Mouse (Mus musculus) kidney, adult 8-10 months (tissue): ENCODE data around the gene Btbd9.
"Not testable (repeated sequence)": the region's sequence is repeated elsewhere in the genome, so short reads cannot be mapped to it uniquely, and the experiment has no call there.

Source experiments
- DNase-seq, 2 experiments: peaks; one replicate each; pipeline ENCODE4 v3.0.0; 2022

The Btbd9 gene

GRCm38 (mm10) chr17:30510171-30510570 is 66.1 kb downstream of the Btbd9 start:
- no peak for DNase-seq

GRCm38 (mm10) chr17:30509646-30510045 is 66.6 kb downstream of the Btbd9 start:
- DNase-seq, result no peak

GRCm38 (mm10) chr17:30507636-30508576 is 68.4 kb downstream of the Btbd9 start:
- DNase-seq, result no peak

- no peak for DNase-seq
Measured at GRCm38 (mm10) chr17:30506916-30507315, 69.4 kb downstream of the Btbd9 start.

- DNase-seq, result not testable (repeated sequence)
Measured at GRCm38 (mm10) chr17:30499541-30499940, 76.7 kb downstream of the Btbd9 start.

- DNase-seq, result no peak
Measured at GRCm38 (mm10) chr17:30498779-30499178, 77.5 kb downstream of the Btbd9 start.

- DNase-seq, result peak; percentile 68
Measured at GRCm38 (mm10) chr17:30498376-30498719, 77.9 kb downstream of the Btbd9 start.

- no peak for DNase-seq
Measured at GRCm38 (mm10) chr17:30497525-30498375, 78.5 kb downstream of the Btbd9 start.

- no peak for DNase-seq
Measured at GRCm38 (mm10) chr17:30495567-30495966, 80.7 kb downstream of the Btbd9 start.

GRCm38 (mm10) chr17:30495154-30495553 is 81.1 kb downstream of the Btbd9 start:
- DNase-seq, result no peak

GRCm38 (mm10) chr17:30493481-30493880 is 82.8 kb downstream of the Btbd9 start:
- DNase-seq, result no peak

- DNase-seq, result no peak
Measured at GRCm38 (mm10) chr17:30492191-30492590, 84.1 kb downstream of the Btbd9 start.

- DNase-seq, result no peak
Measured at GRCm38 (mm10) chr17:30491601-30492000, 84.7 kb downstream of the Btbd9 start.

GRCm38 (mm10) chr17:30490601-30491000 is 85.7 kb downstream of the Btbd9 start:
- no peak for DNase-seq

- no peak for DNase-seq
Measured at GRCm38 (mm10) chr17:30490086-30490485, 86.2 kb downstream of the Btbd9 start.

- no peak for DNase-seq
Measured at GRCm38 (mm10) chr17:30489629-30490028, 86.7 kb downstream of the Btbd9 start.

GRCm38 (mm10) chr17:30487695-30488094 is 88.6 kb downstream of the Btbd9 start:
- no peak for DNase-seq

- no peak for DNase-seq
Measured at GRCm38 (mm10) chr17:30485067-30485854, 91.0 kb downstream of the Btbd9 start.

- DNase-seq, result no peak
Measured at GRCm38 (mm10) chr17:30484446-30485066, 91.7 kb downstream of the Btbd9 start.

GRCm38 (mm10) chr17:30481766-30482165 is 94.5 kb downstream of the Btbd9 start:
- DNase-seq, result no peak

GRCm38 (mm10) chr17:30481341-30481740 is 94.9 kb downstream of the Btbd9 start:
- no peak for DNase-seq

GRCm38 (mm10) chr17:30480381-30480780 is 95.9 kb downstream of the Btbd9 start:
- DNase-seq, result no peak
